Mouse (Mus musculus): ENCODE results near the gene Gm44790. TPM values are rescaled to one million over a fixed set of nuclear protein-coding genes. Genes with fewer than 3 reads are reported as not detected.
"Not testable (repeated sequence)": the region's sequence is repeated elsewhere in the genome, so short reads cannot be mapped to it uniquely, and the experiment has no call there.

Gene Gm44790
- total RNA-seq (2012; rRNA removed): 0.31 and 3.3 TPM in 2 replicates

DNA sequence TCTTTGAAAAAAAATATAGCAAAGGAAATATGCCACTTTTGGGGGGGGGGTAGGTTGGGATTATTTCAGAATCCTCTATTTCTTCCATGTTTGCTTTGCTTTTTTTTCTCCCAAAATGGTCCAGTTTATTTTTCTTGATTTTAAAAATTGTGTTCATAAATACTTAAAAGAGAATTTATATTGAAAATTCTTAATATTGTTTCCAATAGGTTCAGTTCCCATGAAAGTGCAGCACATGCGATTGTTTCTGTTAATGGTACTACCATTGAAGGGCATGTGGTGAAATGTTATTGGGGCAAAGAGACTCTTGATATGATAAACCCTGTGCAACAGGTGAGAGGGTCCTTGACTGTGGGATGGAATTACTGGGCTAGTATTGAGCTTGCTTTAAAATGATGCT, at the start of gene Gm44790:
Gene Gm44790, plus strand, starts transcription at position 301 of the 400 bp plus-strand sequence.
- Histone ChIP-seq H3K27ac (ENCODE audit: insufficient read depth, low read depth, low read length, poor library complexity, severe bottlenecking) (no peak within 1 kb of the TSS), H3K4me1 (ENCODE audit: control insufficient read depth in 2 of 2, insufficient read depth in 2 of 2, low read length in 2 of 2, poor library complexity in 1 of 2) (no peaks in the 10 kb centered on the region), H3K9ac (ENCODE audit: insufficient read depth, low read depth, low read length, poor library complexity, severe bottlenecking) (no peak within 1 kb of the TSS), H3K4me3 (ENCODE audit: insufficient read depth in 1 of 2, low read depth in 1 of 2, low read length in 2 of 2, poor library complexity in 1 of 2, severe bottlenecking in 1 of 2) (no peak within 1 kb of the TSS), H3K9me3 (ENCODE audit: control insufficient read depth, insufficient read depth, low read depth, low read length) (no peaks in the 10 kb centered on the region), H3K36me3 (ENCODE audit: control insufficient read depth, insufficient read depth, low read length, poor library complexity, severe bottlenecking) (peaks cover 14% of the 10 kb centered on the region)
- DNase-seq (ENCODE audit: low read depth, low spot score): no peak
- in situ Hi-C loops (cut with MboI; ENCODE audit: low sequenced_read_pairs in 2 of 2, unreplicated experiment in 2 of 2): no loop called here
- TF ChIP-seq ZNF384 (IDR thresholded peaks at IDR 0.05; ENCODE audit: low read depth, low read length): no peak
- no peak for TF ChIP-seq HCFC1 (IDR thresholded peaks at IDR 0.05; ENCODE audit: borderline replicate concordance, insufficient read depth, low read length)
- no peak for TF ChIP-seq CHD2 (IDR thresholded peaks at IDR 0.05; ENCODE audit: low read depth, low read length)
- TF ChIP-seq MAFK (IDR thresholded peaks at IDR 0.05; ENCODE audit: insufficient read depth, low read depth, low read length): no peak
- TF ChIP-seq ZC3H11A (IDR thresholded peaks at IDR 0.05; ENCODE audit: borderline replicate concordance, low read depth, low read length): no peak

DNA sequence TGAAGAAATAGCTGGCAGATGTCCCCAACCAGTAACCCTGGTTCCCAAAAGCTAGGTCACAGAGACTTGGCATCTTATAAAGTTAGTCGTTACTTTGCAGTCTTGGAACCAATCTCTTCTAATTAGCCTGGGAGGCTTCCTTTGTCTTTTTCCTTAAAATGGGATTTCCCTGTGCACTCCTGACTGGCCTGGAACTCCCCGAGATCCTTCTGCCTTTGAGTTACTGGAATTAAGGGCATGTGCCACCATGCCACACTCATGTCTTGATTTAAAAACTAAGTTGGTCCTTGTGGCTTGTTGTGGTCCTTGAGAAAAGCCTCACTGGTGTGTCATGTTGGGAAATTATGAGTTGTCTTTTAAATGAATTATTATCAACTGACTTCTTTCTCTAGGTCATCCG, 48.1 kb upstream of the Gm44790 start:
- TF ChIP-seq CHD2 (IDR thresholded peaks at IDR 0.05; ENCODE audit: low read depth, low read length): no peak
- TF ChIP-seq HCFC1 (IDR thresholded peaks at IDR 0.05; ENCODE audit: borderline replicate concordance, insufficient read depth, low read length): no peak
- TF ChIP-seq ZC3H11A (IDR thresholded peaks at IDR 0.05; ENCODE audit: borderline replicate concordance, low read depth, low read length): no peak
- Histone ChIP-seq H3K4me1 (ENCODE audit: control insufficient read depth in 2 of 2, insufficient read depth in 2 of 2, low read length in 2 of 2, poor library complexity in 1 of 2) (peaks cover 0 to 6% of the 10 kb centered on the region in 2 experiments; a peak in 1 of 4 replicates), H3K9ac (ENCODE audit: insufficient read depth, low read depth, low read length, poor library complexity, severe bottlenecking) (no peak overlapping the region), H3K4me3 (ENCODE audit: insufficient read depth in 1 of 2, low read depth in 1 of 2, low read length in 2 of 2, poor library complexity in 1 of 2, severe bottlenecking in 1 of 2) (no peak overlapping the region), H3K36me3 (ENCODE audit: control insufficient read depth, insufficient read depth, low read length, poor library complexity, severe bottlenecking) (peaks cover 22% of the 10 kb centered on the region), H3K27ac (ENCODE audit: insufficient read depth, low read depth, low read length, poor library complexity, severe bottlenecking) (no peak overlapping the region), H3K9me3 (ENCODE audit: control insufficient read depth, insufficient read depth, low read depth, low read length) (no peaks in the 10 kb centered on the region)
- no peak for DNase-seq (ENCODE audit: low read depth, low spot score)
- in situ Hi-C loops (cut with MboI; ENCODE audit: low sequenced_read_pairs in 2 of 2, unreplicated experiment in 2 of 2): no loop called here

DNA sequence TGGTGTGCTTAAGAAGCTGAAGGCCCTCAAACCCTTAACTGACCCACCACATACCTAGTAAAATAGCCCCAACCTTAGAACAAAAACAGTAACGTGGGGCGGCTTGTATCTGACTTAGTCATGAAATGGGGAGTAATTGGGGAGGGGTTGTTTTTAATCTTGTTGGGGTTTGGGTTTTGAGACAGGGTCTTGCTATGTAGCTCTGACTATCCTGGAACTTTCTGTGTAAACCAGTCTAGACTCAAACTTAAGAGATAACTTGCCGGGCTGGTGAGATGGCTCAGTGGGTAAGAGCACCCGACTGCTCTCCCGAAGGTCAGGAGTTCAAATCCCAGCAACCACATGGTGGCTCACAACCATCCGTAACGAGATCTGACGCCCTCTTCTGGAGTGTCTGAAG, 46.3 kb upstream of the Gm44790 start:
- H3K9me3 ChIP-seq (ENCODE audit: control insufficient read depth, insufficient read depth, low read depth, low read length); DNase-seq (ENCODE audit: low read depth, low spot score); H3K27ac ChIP-seq (ENCODE audit: insufficient read depth, low read depth, low read length, poor library complexity, severe bottlenecking); H3K4me3 ChIP-seq (ENCODE audit: insufficient read depth in 1 of 2, low read depth in 1 of 2, low read length in 2 of 2, poor library complexity in 1 of 2, severe bottlenecking in 1 of 2); in situ Hi-C loops (cut with MboI; ENCODE audit: low sequenced_read_pairs in 2 of 2, unreplicated experiment in 2 of 2); H3K4me1 ChIP-seq (ENCODE audit: control insufficient read depth in 2 of 2, insufficient read depth in 2 of 2, low read length in 2 of 2, poor library complexity in 1 of 2); H3K9ac ChIP-seq (ENCODE audit: insufficient read depth, low read depth, low read length, poor library complexity, severe bottlenecking): not testable (repeated sequence)
- peaks cover 20% of the 10 kb centered on the region for H3K36me3 ChIP-seq (ENCODE audit: control insufficient read depth, insufficient read depth, low read length, poor library complexity, severe bottlenecking)

DNA sequence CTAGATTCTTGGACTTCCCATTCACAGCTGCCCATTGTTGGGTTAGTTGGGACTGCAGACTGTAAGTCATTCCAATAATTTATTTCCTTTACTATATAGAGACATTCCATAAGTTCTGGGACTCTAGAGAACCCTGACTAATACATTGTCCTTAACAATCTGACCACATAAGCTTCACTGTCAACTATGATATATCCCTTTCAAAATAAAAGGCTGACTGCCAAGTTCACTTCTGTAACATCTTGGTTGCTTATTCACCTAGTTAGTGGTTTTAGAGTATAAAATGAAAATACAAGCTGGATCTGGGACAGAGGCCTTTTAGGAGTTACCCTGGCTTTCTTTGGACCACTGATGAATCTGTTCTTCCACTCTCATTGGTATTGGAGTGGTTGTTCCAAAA, 43.9 kb upstream of the Gm44790 start:
- no peak overlapping the region for H3K9ac ChIP-seq (ENCODE audit: insufficient read depth, low read depth, low read length, poor library complexity, severe bottlenecking)
- H3K9me3 ChIP-seq (ENCODE audit: control insufficient read depth, insufficient read depth, low read depth, low read length): no peaks in the 10 kb centered on the region
- in situ Hi-C loops (cut with MboI; ENCODE audit: low sequenced_read_pairs in 2 of 2, unreplicated experiment in 2 of 2): no loop called here
- H3K36me3 ChIP-seq (ENCODE audit: control insufficient read depth, insufficient read depth, low read length, poor library complexity, severe bottlenecking): peaks cover 8% of the 10 kb centered on the region
- DNase-seq (ENCODE audit: low read depth, low spot score): no peak
- no peak overlapping the region for H3K27ac ChIP-seq (ENCODE audit: insufficient read depth, low read depth, low read length, poor library complexity, severe bottlenecking)
- no peak for TF ChIP-seq HCFC1 (IDR thresholded peaks at IDR 0.05; ENCODE audit: borderline replicate concordance, insufficient read depth, low read length)
- no peak for TF ChIP-seq MAFK (IDR thresholded peaks at IDR 0.05; ENCODE audit: insufficient read depth, low read depth, low read length)
- TF ChIP-seq ZNF384 (IDR thresholded peaks at IDR 0.05; ENCODE audit: low read depth, low read length): no peak
- no peak for TF ChIP-seq ZC3H11A (IDR thresholded peaks at IDR 0.05; ENCODE audit: borderline replicate concordance, low read depth, low read length)
- no peak for TF ChIP-seq CHD2 (IDR thresholded peaks at IDR 0.05; ENCODE audit: low read depth, low read length)
- H3K4me1 ChIP-seq (ENCODE audit: control insufficient read depth in 2 of 2, insufficient read depth in 2 of 2, low read length in 2 of 2, poor library complexity in 1 of 2): peaks cover 0 to 5% of the 10 kb centered on the region in 2 experiments; a peak in 3 of 4 replicates
- no peak overlapping the region for H3K4me3 ChIP-seq (ENCODE audit: insufficient read depth in 1 of 2, low read depth in 1 of 2, low read length in 2 of 2, poor library complexity in 1 of 2, severe bottlenecking in 1 of 2)

DNA sequence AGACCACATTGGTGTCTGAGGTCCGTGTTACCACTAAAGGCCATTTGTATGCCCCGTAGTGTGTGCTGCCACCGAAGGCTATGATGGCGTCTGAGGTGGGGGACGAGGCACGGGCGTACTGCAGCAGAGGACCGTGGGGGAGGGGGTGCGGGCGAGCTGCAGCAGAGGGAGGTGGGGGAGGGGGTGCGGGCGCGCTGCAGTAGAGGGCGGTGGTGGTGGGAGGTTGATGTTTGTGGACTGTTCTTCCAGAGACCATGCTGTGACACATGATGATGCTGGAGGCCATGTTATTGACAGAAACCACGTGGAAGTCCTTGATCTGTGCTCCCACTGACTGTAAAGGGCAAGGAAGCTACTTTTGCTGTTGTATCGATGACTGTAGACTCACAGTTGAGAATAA, 43.1 kb upstream of the Gm44790 start:
- peaks cover 5% of the 10 kb centered on the region for H3K36me3 ChIP-seq (ENCODE audit: control insufficient read depth, insufficient read depth, low read length, poor library complexity, severe bottlenecking)
- TF ChIP-seq CHD2 (IDR thresholded peaks at IDR 0.05; ENCODE audit: low read depth, low read length): no peak
- H3K9me3 ChIP-seq (ENCODE audit: control insufficient read depth, insufficient read depth, low read depth, low read length): no peaks in the 10 kb centered on the region
- no peak overlapping the region for H3K4me3 ChIP-seq (ENCODE audit: insufficient read depth in 1 of 2, low read depth in 1 of 2, low read length in 2 of 2, poor library complexity in 1 of 2, severe bottlenecking in 1 of 2)
- DNase-seq (ENCODE audit: low read depth, low spot score): no peak
- peaks cover 0 to 5% of the 10 kb centered on the region in 2 experiments; a peak in 3 of 4 replicates for H3K4me1 ChIP-seq (ENCODE audit: control insufficient read depth in 2 of 2, insufficient read depth in 2 of 2, low read length in 2 of 2, poor library complexity in 1 of 2)
- no peak overlapping the region for H3K27ac ChIP-seq (ENCODE audit: insufficient read depth, low read depth, low read length, poor library complexity, severe bottlenecking)
- in situ Hi-C loops (cut with MboI; ENCODE audit: low sequenced_read_pairs in 2 of 2, unreplicated experiment in 2 of 2): no loop called here
- no peak overlapping the region for H3K9ac ChIP-seq (ENCODE audit: insufficient read depth, low read depth, low read length, poor library complexity, severe bottlenecking)

Measured in ES-E14 (cell line).